Mouse (Mus musculus): Measurements from ENCODE around the gene Ctc1.

The Ctc1 gene

GRCm38 (mm10) chr11:69047592-69047991 lies 31.9 kb downstream of the Ctc1 start:
- no peak for DNase-seq (ENCODE audit: extremely low read depth, low read depth, low spot score)

- DNase-seq (ENCODE audit: extremely low read depth, low read depth, low spot score), result no peak
Observed at GRCm38 (mm10) chr11:69048151-69048550, 32.4 kb downstream of the Ctc1 start.

GRCm38 (mm10) chr11:69050748-69051147 lies 35.0 kb downstream of the Ctc1 start:
- DNase-seq (ENCODE audit: extremely low read depth, low read depth, low spot score), result no peak

GRCm38 (mm10) chr11:69051771-69052170 lies 36.1 kb downstream of the Ctc1 start:
- no peak for DNase-seq (ENCODE audit: extremely low read depth, low read depth, low spot score)

- DNase-seq (ENCODE audit: extremely low read depth, low read depth, low spot score), result no peak
Observed at GRCm38 (mm10) chr11:69052824-69053421, 37.2 kb downstream of the Ctc1 start.

- no peak for DNase-seq (ENCODE audit: extremely low read depth, low read depth, low spot score)
Observed at GRCm38 (mm10) chr11:69053848-69054247, 38.1 kb downstream of the Ctc1 start.

- DNase-seq (ENCODE audit: extremely low read depth, low read depth, low spot score), result no peak
Observed at GRCm38 (mm10) chr11:69058265-69058664, 42.6 kb downstream of the Ctc1 start.

GRCm38 (mm10) chr11:69058729-69059356 lies 43.1 kb downstream of the Ctc1 start:
- no peak for DNase-seq (ENCODE audit: extremely low read depth, low read depth, low spot score)

GRCm38 (mm10) chr11:69059357-69059974 lies 43.8 kb downstream of the Ctc1 start, which contains the start of gene Borcs6:
Borcs6 (plus strand) TSS chr11:69059717.
- DNase-seq (ENCODE audit: extremely low read depth, low read depth, low spot score), result no peak

GRCm38 (mm10) chr11:69059975-69060411 lies 44.3 kb downstream of the Ctc1 start:
- DNase-seq (ENCODE audit: extremely low read depth, low read depth, low spot score), result no peak

GRCm38 (mm10) chr11:69060448-69061254 lies 44.9 kb downstream of the Ctc1 start:
- DNase-seq (ENCODE audit: extremely low read depth, low read depth, low spot score), result no peak

GRCm38 (mm10) chr11:69061255-69061912 lies 45.7 kb downstream of the Ctc1 start:
- DNase-seq (ENCODE audit: extremely low read depth, low read depth, low spot score), result no peak

GRCm38 (mm10) chr11:69062194-69062760 lies 46.6 kb downstream of the Ctc1 start:
- no peak for DNase-seq (ENCODE audit: extremely low read depth, low read depth, low spot score)

- no peak for DNase-seq (ENCODE audit: extremely low read depth, low read depth, low spot score)
Observed at GRCm38 (mm10) chr11:69062761-69063224, 47.1 kb downstream of the Ctc1 start.

- DNase-seq (ENCODE audit: extremely low read depth, low read depth, low spot score), result no peak
Observed at GRCm38 (mm10) chr11:69063413-69064201, 47.9 kb downstream of the Ctc1 start.

GRCm38 (mm10) chr11:69064259-69065133 lies 48.8 kb downstream of the Ctc1 start:
- no peak for DNase-seq (ENCODE audit: extremely low read depth, low read depth, low spot score)

- no peak for DNase-seq (ENCODE audit: extremely low read depth, low read depth, low spot score)
Observed at GRCm38 (mm10) chr11:69065394-69065925, 49.7 kb downstream of the Ctc1 start.

- DNase-seq (ENCODE audit: extremely low read depth, low read depth, low spot score), result no peak
Observed at GRCm38 (mm10) chr11:69066163-69066861, 50.6 kb downstream of the Ctc1 start.

All from fat pad, adult 2 months (tissue).